Mouse (Mus musculus) brain, embryonic 14.5 days (tissue): Measurements from ENCODE around the gene Mcrip2.

Source experiments
- CTCF ChIP-seq: fragments of 200-500 bp; IDR thresholded peaks from 2 replicates; pipeline ENCODE4 v1.5.1; 2012; ENCODE audit warnings: inconsistent platforms, mild to moderate bottlenecking, moderate library complexity, borderline replicate concordance; ENCODE audit not compliant: insufficient read depth, insufficient read length; ENCODE audit errors: extremely low read depth
- POLR2A ChIP-seq: fragments of 200-500 bp; IDR thresholded peaks from 2 replicates; pipeline ENCODE4 v1.6.1; 2012; ENCODE audit warnings: mild to moderate bottlenecking, inconsistent platforms, borderline replicate concordance; ENCODE audit not compliant: poor library complexity, insufficient read depth, insufficient read length, severe bottlenecking; ENCODE audit errors: extremely low read depth

DNA sequence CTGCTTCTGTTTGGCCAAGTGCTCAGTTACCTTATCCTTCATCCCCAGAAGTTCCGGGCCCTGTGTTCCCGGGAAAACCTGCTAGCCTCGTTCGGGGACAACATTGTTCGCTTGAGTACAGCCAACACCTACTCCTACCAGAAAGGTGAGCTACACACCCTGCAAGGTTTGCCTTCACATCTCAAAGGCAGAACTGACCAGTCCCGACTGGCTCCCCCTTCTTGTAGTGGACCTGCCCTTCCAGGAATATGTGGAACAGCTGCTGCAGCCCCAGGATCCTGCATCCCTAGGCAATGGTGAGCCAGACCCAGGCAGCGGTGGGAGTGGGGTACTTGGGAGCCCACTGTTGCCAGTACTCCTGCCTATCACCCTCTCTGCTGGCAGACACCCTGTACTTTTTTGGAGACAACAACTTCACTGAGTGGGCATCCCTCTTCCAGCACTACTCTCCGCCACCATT, 39.0 kb downstream of the Mcrip2 start:
- TF ChIP-seq POLR2A (no peak), CTCF (no peak)
